Mouse (Mus musculus) neural tube, embryonic 12.5 days (tissue): Measurements from ENCODE around the gene Atp6v1a. TPM values are rescaled to one million over a fixed set of nuclear protein-coding genes. Genes with fewer than 3 reads are reported as not detected.

Experiments used
- ATAC-seq: fragments of 200-750 bp; cut with Nextera tagmentation; 2 replicates; pipeline ENCODE4 v1.8.0; 2017; ENCODE audit warnings: low read depth, mild to moderate bottlenecking, moderate TSS enrichment, moderate library complexity; ENCODE audit not compliant: low FRiP score
- H3K27ac ChIP-seq: fragments of 300-500 bp; sonication (generic); 2 replicates; pipeline ENCODE4 v1.5.1; 2016
- H3K27me3 ChIP-seq: fragments of 300-500 bp; sonication (generic); replicated peaks from 2 replicates; pipeline ENCODE4 v1.6.1; 2016; ENCODE audit warnings: mild to moderate bottlenecking
- H3K36me3 ChIP-seq: fragments of 300-500 bp; sonication (generic); 2 replicates; pipeline ENCODE4 v1.6.1; 2016; ENCODE audit warnings: mild to moderate bottlenecking
- H3K4me1 ChIP-seq: fragments of 300-500 bp; sonication (generic); 2 replicates; pipeline ENCODE4 v1.6.1; 2016
- H3K4me2 ChIP-seq: fragments of 300-500 bp; sonication (generic); replicated peaks from 2 replicates; pipeline ENCODE4 v1.6.1; 2016; ENCODE audit warnings: mild to moderate bottlenecking
- H3K4me3 ChIP-seq: fragments of 300-500 bp; sonication (generic); 2 replicates; pipeline ENCODE4 v1.5.1; 2016
- H3K9ac ChIP-seq: fragments of 300-500 bp; sonication (generic); 2 replicates; pipeline ENCODE4 v1.6.1; 2016; ENCODE audit warnings: mild to moderate bottlenecking
- H3K9me3 ChIP-seq: fragments of 300-500 bp; sonication (generic); 2 replicates; pipeline ENCODE4 v1.6.1; 2016; ENCODE audit warnings: mild to moderate bottlenecking
- WGBS: fragments of 180-500 bp; shearing (Covaris S2); methylation state at CpG from one replicate; pipeline ENCODE4 v1.1.7; 2016; 5-methylcytosine and 5-hydroxymethylcytosine counted together
- polyA plus RNA-seq: library from polyadenylated mRNA; unstranded; fragments of >200 nt; fragmentation: Nextera tagmentation; extraction: Ambion mirVana; gene quantifications from 2 replicates; pipeline ENCODE4 v1.2.1, GENCODE M21; 2016

Atp6v1a gene
- polyA plus RNA-seq, 1 experiment from 2014 or later: 72.1 TPM

GRCm38 (mm10) chr16:44133187-44133586 is 6.3 kb downstream of the Atp6v1a start:
- no peak overlapping the region for H3K4me3 ChIP-seq
- H3K4me1 ChIP-seq: peaks cover 8% of the 10 kb centered on the region; the same call in 1 of the 2 replicates
- no peaks in the 10 kb centered on the region for H3K27me3 ChIP-seq
- no peak for ATAC-seq
- 88% methylated on average over 3 of the region's 3 CpGs for WGBS
- H3K9me3 ChIP-seq: no peaks in the 10 kb centered on the region
- no peak overlapping the region for H3K27ac ChIP-seq
- no peaks in the 10 kb centered on the region for H3K36me3 ChIP-seq
- H3K4me2 ChIP-seq: no peak overlapping the region
- H3K9ac ChIP-seq: no peak overlapping the region

- no peak overlapping the region for H3K4me2 ChIP-seq
- H3K9me3 ChIP-seq: no peaks in the 10 kb centered on the region
- WGBS: 80% methylated on average over 4 of the region's 4 CpGs
- H3K4me3 ChIP-seq: no peak overlapping the region
- H3K27ac ChIP-seq: no peak overlapping the region
- H3K27me3 ChIP-seq: no peaks in the 10 kb centered on the region
- ATAC-seq: no peak
- H3K4me1 ChIP-seq: no peaks in the 10 kb centered on the region
- H3K9ac ChIP-seq: no peak overlapping the region
- H3K36me3 ChIP-seq: no peaks in the 10 kb centered on the region
Observed at GRCm38 (mm10) chr16:44132300-44132699, 7.2 kb downstream of the Atp6v1a start.

GRCm38 (mm10) chr16:44126437-44126836 is 13.1 kb downstream of the Atp6v1a start:
- no peak overlapping the region for H3K27ac ChIP-seq
- no peak overlapping the region for H3K4me2 ChIP-seq
- no peaks in the 10 kb centered on the region for H3K36me3 ChIP-seq
- no peaks in the 10 kb centered on the region for H3K9me3 ChIP-seq
- H3K4me1 ChIP-seq: no peaks in the 10 kb centered on the region
- 83% methylated on average over 4 of the region's 4 CpGs for WGBS
- H3K9ac ChIP-seq: no peak overlapping the region
- no peak for ATAC-seq
- H3K27me3 ChIP-seq: no peaks in the 10 kb centered on the region
- no peak overlapping the region for H3K4me3 ChIP-seq

- Histone ChIP-seq H3K9ac (no peak overlapping the region), H3K36me3 (no peaks in the 10 kb centered on the region), H3K4me2 (no peak overlapping the region), H3K4me3 (no peak overlapping the region), H3K27ac (no peak overlapping the region), H3K27me3 (no peaks in the 10 kb centered on the region), H3K9me3 (no peaks in the 10 kb centered on the region), H3K4me1 (no peaks in the 10 kb centered on the region)
- WGBS: 83% methylated on average over 2 of the region's 2 CpGs
- ATAC-seq: no peak
Observed at GRCm38 (mm10) chr16:44125436-44125835, 14.1 kb downstream of the Atp6v1a start.

- H3K4me1 ChIP-seq: no peaks in the 10 kb centered on the region
- H3K36me3 ChIP-seq: no peaks in the 10 kb centered on the region
- no peaks in the 10 kb centered on the region for H3K9me3 ChIP-seq
- WGBS: 96% methylated on average over 1 of the region's 1 CpGs
- no peak for ATAC-seq
- H3K27me3 ChIP-seq: no peaks in the 10 kb centered on the region
- H3K4me2 ChIP-seq: no peak overlapping the region
- H3K27ac ChIP-seq: no peak overlapping the region
- H3K9ac ChIP-seq: no peak overlapping the region
- no peak overlapping the region for H3K4me3 ChIP-seq
Observed at GRCm38 (mm10) chr16:44124713-44125112, 14.8 kb downstream of the Atp6v1a start.

GRCm38 (mm10) chr16:44123786-44124185 is 15.7 kb downstream of the Atp6v1a start:
- no peak for ATAC-seq
- Histone ChIP-seq H3K4me3 (no peak overlapping the region), H3K4me1 (no peaks in the 10 kb centered on the region), H3K9ac (no peak overlapping the region), H3K9me3 (no peaks in the 10 kb centered on the region), H3K36me3 (no peaks in the 10 kb centered on the region), H3K4me2 (no peak overlapping the region), H3K27ac (no peak overlapping the region), H3K27me3 (no peaks in the 10 kb centered on the region)
- WGBS: 81% methylated on average over 2 of the region's 2 CpGs

- Histone ChIP-seq H3K4me3 (no peak overlapping the region), H3K9me3 (no peaks in the 10 kb centered on the region), H3K4me2 (no peak overlapping the region), H3K36me3 (no peaks in the 10 kb centered on the region), H3K27me3 (no peaks in the 10 kb centered on the region), H3K9ac (no peak overlapping the region), H3K27ac (no peak overlapping the region), H3K4me1 (no peaks in the 10 kb centered on the region)
- 85% methylated on average over 7 of the region's 7 CpGs for WGBS
- no peak for ATAC-seq
Observed at GRCm38 (mm10) chr16:44122982-44123725, 16.4 kb downstream of the Atp6v1a start.

- no peaks in the 10 kb centered on the region for H3K9me3 ChIP-seq
- no peak overlapping the region for H3K4me3 ChIP-seq
- ATAC-seq: no peak
- H3K9ac ChIP-seq: no peak overlapping the region
- no peaks in the 10 kb centered on the region for H3K4me1 ChIP-seq
- H3K27ac ChIP-seq: no peak overlapping the region
- no peaks in the 10 kb centered on the region for H3K27me3 ChIP-seq
- no peak overlapping the region for H3K4me2 ChIP-seq
- no peaks in the 10 kb centered on the region for H3K36me3 ChIP-seq
- WGBS: 86% methylated on average over 6 of the region's 6 CpGs
Observed at GRCm38 (mm10) chr16:44122574-44122973, 16.9 kb downstream of the Atp6v1a start.

GRCm38 (mm10) chr16:44122122-44122521 is 17.4 kb downstream of the Atp6v1a start:
- 89% methylated on average over 6 of the region's 6 CpGs for WGBS
- H3K9ac ChIP-seq: no peak overlapping the region
- no peaks in the 10 kb centered on the region for H3K9me3 ChIP-seq
- no peak overlapping the region for H3K4me3 ChIP-seq
- ATAC-seq: no peak
- no peak overlapping the region for H3K27ac ChIP-seq
- H3K36me3 ChIP-seq: no peaks in the 10 kb centered on the region
- no peaks in the 10 kb centered on the region for H3K27me3 ChIP-seq
- H3K4me1 ChIP-seq: no peaks in the 10 kb centered on the region
- H3K4me2 ChIP-seq: no peak overlapping the region

- Histone ChIP-seq H3K4me3 (no peak overlapping the region), H3K4me1 (no peaks in the 10 kb centered on the region), H3K27ac (no peak overlapping the region), H3K27me3 (no peaks in the 10 kb centered on the region), H3K9me3 (no peaks in the 10 kb centered on the region), H3K9ac (no peak overlapping the region), H3K36me3 (peaks cover 4% of the 10 kb centered on the region), H3K4me2 (no peak overlapping the region)
- 89% methylated on average over 7 of the region's 7 CpGs for WGBS
- no peak for ATAC-seq
Observed at GRCm38 (mm10) chr16:44119753-44120501, 19.6 kb downstream of the Atp6v1a start.

- no peak overlapping the region for H3K27ac ChIP-seq
- H3K4me3 ChIP-seq: no peak overlapping the region
- peaks cover 54% of the 10 kb centered on the region for H3K36me3 ChIP-seq
- no peaks in the 10 kb centered on the region for H3K4me1 ChIP-seq
- H3K9me3 ChIP-seq: no peaks in the 10 kb centered on the region
- 83% methylated on average over 4 of the region's 4 CpGs for WGBS
- no peak for ATAC-seq
- no peak overlapping the region for H3K4me2 ChIP-seq
- no peaks in the 10 kb centered on the region for H3K27me3 ChIP-seq
- H3K9ac ChIP-seq: no peak overlapping the region
Observed at GRCm38 (mm10) chr16:44109002-44109401, 30.5 kb downstream of the Atp6v1a start.

GRCm38 (mm10) chr16:44105211-44105610 is 34.3 kb downstream of the Atp6v1a start:
- Histone ChIP-seq H3K36me3 (peaks cover 75% of the 10 kb centered on the region), H3K4me2 (no peak overlapping the region), H3K4me3 (no peak overlapping the region), H3K27ac (no peak overlapping the region), H3K4me1 (no peaks in the 10 kb centered on the region), H3K27me3 (no peaks in the 10 kb centered on the region), H3K9ac (no peak overlapping the region), H3K9me3 (no peaks in the 10 kb centered on the region)
- ATAC-seq: no peak
- WGBS: 94% methylated on average over 2 of the region's 2 CpGs
